Mouse (Mus musculus) hindbrain, embryonic 14.5 days (tissue): ENCODE measurements around the gene Ssx2ip. TPM values are rescaled to one million over a fixed set of nuclear protein-coding genes. Genes with fewer than 3 reads are reported as not detected.

Experiments
- ATAC-seq: fragments of 200-750 bp; cut with Nextera tagmentation; 2 replicates; pipeline ENCODE4 v1.8.0; 2017; ENCODE audit warnings: moderate number of reproducible peaks, mild to moderate bottlenecking, moderate TSS enrichment, moderate library complexity; ENCODE audit not compliant: low FRiP score
- DNase-seq: peaks from one replicate; pipeline ENCODE4 v3.0.0-alpha.2; 2015; ENCODE audit warnings: low spot score
- H3K27ac ChIP-seq: fragments of 300-500 bp; sonication (generic); 2 replicates; pipeline ENCODE4 v1.5.1; 2014; ENCODE audit warnings: mild to moderate bottlenecking, moderate library complexity
- H3K27me3 ChIP-seq: fragments of 300-500 bp; sonication (generic); 2 replicates; pipeline ENCODE4 v1.6.1; 2014; ENCODE audit warnings: mild to moderate bottlenecking, low read length, mixed read lengths; ENCODE audit not compliant: control insufficient read depth, insufficient read depth
- H3K36me3 ChIP-seq: fragments of 300-500 bp; sonication (generic); replicated peaks from 2 replicates; pipeline ENCODE4 v1.6.1; 2014; ENCODE audit not compliant: control insufficient read depth, insufficient read depth
- H3K4me1 ChIP-seq: fragments of 300-500 bp; sonication (generic); replicated peaks from 2 replicates; pipeline ENCODE4 v1.6.1; 2014; ENCODE audit warnings: antibody characterized with exemption, low read length, mixed read lengths; ENCODE audit not compliant: control insufficient read depth, insufficient read depth
- H3K4me2 ChIP-seq: fragments of 300-500 bp; sonication (generic); replicated peaks from 2 replicates; pipeline ENCODE4 v1.6.1; 2014; ENCODE audit warnings: mild to moderate bottlenecking, moderate library complexity
- H3K4me3 ChIP-seq: fragments of 300-500 bp; sonication (generic); replicated peaks from 2 replicates; pipeline ENCODE4 v1.5.1; 2014; ENCODE audit warnings: mild to moderate bottlenecking, low read length
- H3K9ac ChIP-seq: fragments of 300-500 bp; sonication (generic); 2 replicates; pipeline ENCODE4 v1.6.1; 2014
- H3K9me3 ChIP-seq: fragments of 300-500 bp; sonication (generic); 2 replicates; pipeline ENCODE4 v1.6.1; 2016; ENCODE audit warnings: low read length; ENCODE audit not compliant: control insufficient read depth
- WGBS: fragments of 180-500 bp; shearing (Covaris S2); extraction: QIAGEN DNeasy Blood & Tissue Kit; methylation state at CpG from one replicate; pipeline ENCODE4 v1.1.7; 2014; 5-methylcytosine and 5-hydroxymethylcytosine counted together
- polyA plus RNA-seq: library from polyadenylated mRNA; unstranded; fragments of >200 nt; fragmentation: Nextera tagmentation; extraction: Ambion mirVana; gene quantifications from 2 replicates; pipeline ENCODE4 v1.2.1, GENCODE M21; 2014

Ssx2ip gene
- polyA plus RNA-seq, 1 experiment from 2014 or later: 16.8 TPM

GRCm38 (mm10) chr3:146449745-146450250 is 45.4 kb downstream of the Ssx2ip start, which contains the start of gene Ctbs:
TSS of gene Ctbs (plus strand) at chr3:146449795.
- Histone ChIP-seq H3K36me3 (peaks cover 5% of the 10 kb centered on the region; the same call in 1 of the 2 replicates), H3K4me3 (peak within 1 kb of the TSS; percentile 49), H3K9me3 (no peaks in the 10 kb centered on the region), H3K9ac (peak within 1 kb of the TSS; percentile 63), H3K27me3 (no peaks in the 10 kb centered on the region), H3K27ac (peak within 1 kb of the TSS; percentile 61; the same call in 1 of the 2 replicates), H3K4me2 (peak within 1 kb of the TSS; percentile 68), H3K4me1 (0 out of 2 replicates have a peak, but pooled peaks cover 7% of the 10 kb centered on the region)
- DNase-seq (no peak), ATAC-seq (no peak)
- 52% methylated on average over 9 of the region's 9 CpGs for WGBS

GRCm38 (mm10) chr3:146450371-146450841 is 46.0 kb downstream of the Ssx2ip start:
- Histone ChIP-seq H3K4me1 (0 out of 2 replicates have a peak, but pooled peaks cover 7% of the 10 kb centered on the region), H3K4me2 (peak overlapping the region; percentile 68), H3K9ac (peak overlapping the region; percentile 63), H3K27me3 (no peaks in the 10 kb centered on the region), H3K9me3 (no peaks in the 10 kb centered on the region), H3K27ac (peak overlapping the region; percentile 61; the same call in 1 of the 2 replicates), H3K4me3 (peak overlapping the region; percentile 49), H3K36me3 (peaks cover 5% of the 10 kb centered on the region; the same call in 1 of the 2 replicates)
- 0% methylated on average over 29 of the region's 29 CpGs for WGBS
- DNase-seq (peak; percentile 85), ATAC-seq (peak; percentile 97)

GRCm38 (mm10) chr3:146451375-146451774 is 46.9 kb downstream of the Ssx2ip start:
- ATAC-seq (no peak), DNase-seq (no peak)
- Histone ChIP-seq H3K27me3 (no peaks in the 10 kb centered on the region), H3K4me2 (no peak overlapping the region; the same call in 1 of the 2 replicates), H3K4me1 (0 out of 2 replicates have a peak, but pooled peaks cover 7% of the 10 kb centered on the region), H3K9ac (no peak overlapping the region), H3K4me3 (no peak overlapping the region), H3K36me3 (no peaks in the 10 kb centered on the region), H3K27ac (no peak overlapping the region), H3K9me3 (no peaks in the 10 kb centered on the region)
- 88% methylated on average over 5 of the region's 5 CpGs for WGBS

- H3K27ac ChIP-seq: no peak overlapping the region
- no peak for ATAC-seq
- H3K9ac ChIP-seq: no peak overlapping the region
- WGBS: 73% methylated on average over 2 of the region's 2 CpGs
- no peak overlapping the region for H3K4me3 ChIP-seq
- H3K4me1 ChIP-seq: no peaks in the 10 kb centered on the region
- H3K27me3 ChIP-seq: no peaks in the 10 kb centered on the region
- H3K36me3 ChIP-seq: no peaks in the 10 kb centered on the region
- no peaks in the 10 kb centered on the region for H3K9me3 ChIP-seq
- H3K4me2 ChIP-seq: no peak overlapping the region
- DNase-seq: no peak
Measured at GRCm38 (mm10) chr3:146462939-146463338, 58.5 kb downstream of the Ssx2ip start.

- Histone ChIP-seq H3K9ac (no peak overlapping the region), H3K36me3 (no peaks in the 10 kb centered on the region), H3K27me3 (no peaks in the 10 kb centered on the region), H3K4me1 (no peaks in the 10 kb centered on the region), H3K27ac (no peak overlapping the region), H3K4me2 (no peak overlapping the region), H3K9me3 (no peaks in the 10 kb centered on the region), H3K4me3 (no peak overlapping the region)
- no peak for DNase-seq
- no peak for ATAC-seq
- 91% methylated on average over 2 of the region's 2 CpGs for WGBS
Measured at GRCm38 (mm10) chr3:146469226-146469625, 64.8 kb downstream of the Ssx2ip start.

GRCm38 (mm10) chr3:146472657-146473056 is 68.2 kb downstream of the Ssx2ip start:
- H3K4me3 ChIP-seq: no peak overlapping the region
- no peak overlapping the region for H3K4me2 ChIP-seq
- no peak for ATAC-seq
- WGBS: 67% methylated on average over 4 of the region's 4 CpGs
- no peaks in the 10 kb centered on the region for H3K36me3 ChIP-seq
- no peak overlapping the region for H3K9ac ChIP-seq
- no peaks in the 10 kb centered on the region for H3K27me3 ChIP-seq
- DNase-seq: no peak
- no peaks in the 10 kb centered on the region for H3K9me3 ChIP-seq
- no peaks in the 10 kb centered on the region for H3K4me1 ChIP-seq
- no peak overlapping the region for H3K27ac ChIP-seq

- DNase-seq (no peak), ATAC-seq (no peak)
- no peak overlapping the region for H3K9ac ChIP-seq
- H3K4me3 ChIP-seq: no peak overlapping the region
- H3K36me3 ChIP-seq: no peaks in the 10 kb centered on the region
- no peaks in the 10 kb centered on the region for H3K4me1 ChIP-seq
- no peaks in the 10 kb centered on the region for H3K27me3 ChIP-seq
- H3K27ac ChIP-seq: no peak overlapping the region
- no peak overlapping the region for H3K4me2 ChIP-seq
- H3K9me3 ChIP-seq: no peaks in the 10 kb centered on the region
Measured at GRCm38 (mm10) chr3:146473741-146474140, 69.3 kb downstream of the Ssx2ip start.

- WGBS: 92% methylated on average over 3 of the region's 3 CpGs
- DNase-seq (no peak), ATAC-seq (no peak)
- Histone ChIP-seq H3K9ac (no peak overlapping the region), H3K36me3 (no peaks in the 10 kb centered on the region), H3K4me1 (no peaks in the 10 kb centered on the region), H3K4me2 (no peak overlapping the region), H3K9me3 (no peaks in the 10 kb centered on the region), H3K27ac (no peak overlapping the region), H3K27me3 (no peaks in the 10 kb centered on the region), H3K4me3 (no peak overlapping the region)
Measured at GRCm38 (mm10) chr3:146474428-146474827, 70.0 kb downstream of the Ssx2ip start.

GRCm38 (mm10) chr3:146482044-146482443 is 77.6 kb downstream of the Ssx2ip start:
- no peak overlapping the region for H3K9ac ChIP-seq
- no peak overlapping the region for H3K4me3 ChIP-seq
- 76% methylated on average over 2 of the region's 2 CpGs for WGBS
- no peak overlapping the region for H3K4me2 ChIP-seq
- no peak overlapping the region for H3K27ac ChIP-seq
- no peaks in the 10 kb centered on the region for H3K36me3 ChIP-seq
- no peaks in the 10 kb centered on the region for H3K9me3 ChIP-seq
- DNase-seq (no peak), ATAC-seq (no peak)
- H3K4me1 ChIP-seq: no peaks in the 10 kb centered on the region
- H3K27me3 ChIP-seq: no peaks in the 10 kb centered on the region
